Comparison of ENCODE assay signal across 26 mouse cellular contexts in genomic region chr7:27366082-27366844, GRCm38 (mm10). TPM values are rescaled to one million over a fixed set of nuclear protein-coding genes. Genes with fewer than 3 reads are reported as not detected.
A peak's percentile ranks its signal among the peaks of the same experiment; 100 is the strongest.
DNase-seq lines count a peak whose midpoint lies in the region; ATAC-seq lines count a peak whose summit lies in the region.
"Had no signal": no experiment of that assay in that cellular context is flagged by ENCODE, and none has a peak within 500 bp of the region (broad histone marks: within the 10 kb centered on the region; RNA-seq: fewer than 3 reads in every experiment).

No protein-coding gene starts in this region.

- no peaks in the 10 kb centered on the region for H3K36me3 ChIP-seq in hindbrain, embryonic 11.5 days (ENCODE audit: control insufficient read depth, insufficient read depth, low read length)
- H3K36me3 ChIP-seq: embryonic facial prominence, embryonic 15.5 days; kidney, embryonic 15.5 days; liver, embryonic 12.5 days; midbrain, embryonic 10.5 days had no signal

- WGBS in hindbrain, embryonic 11.5 days: 47% methylated on average over 21 of the region's 21 CpGs

- ATAC-seq in hindbrain, embryonic 11.5 days (ENCODE audit: low FRiP score): no peak
- ATAC-seq: forebrain, embryonic 16.5 days; hindbrain, embryonic 16.5 days; intestine, postnatal 0 days; liver, embryonic 12.5 days had no signal

- no peaks in the 10 kb centered on the region; the same call in none of the 2 replicates for H3K4me1 ChIP-seq in hindbrain, embryonic 11.5 days (replicated peaks; ENCODE audit: control insufficient read depth, insufficient read depth, low read length)

- DNase-seq in frontal cortex, postnatal 36 days (ENCODE audit: low spot score in 2 of 2): peak; percentile 50 to 59
- no peak for DNase-seq in frontal cortex, postnatal 10 days (ENCODE audit: low spot score in 2 of 2)
- peak; percentile 61 for DNase-seq in right cerebral cortex, adult 18-20 months
- DNase-seq in right cerebral cortex, postnatal 10 days (ENCODE audit: low spot score in 2 of 2): no peak
- DNase-seq in brain, adult 2 months (ENCODE audit: low read depth, low spot score): peak; percentile 64
- DNase-seq in right cerebral cortex, postnatal 4 days: peak; percentile 32
- no peak for DNase-seq in hindbrain, embryonic 11.5 days (ENCODE audit: low spot score)
- DNase-seq in T-cell, adult 2 months (ENCODE audit: low spot score): no peak
- DNase-seq: adrenal gland, postnatal 10 days; cerebellum, postnatal 36 days; gastrocnemius, adult 2 months; heart, adult 18-20 months; heart, postnatal 36 days; lung, adult 2 months; retina, postnatal 1 day had no signal

- no peak overlapping the region for H3K9ac ChIP-seq in hindbrain, embryonic 11.5 days (ENCODE audit: low read depth, low read length)
- H3K9ac ChIP-seq: embryonic facial prominence, embryonic 15.5 days; kidney, embryonic 15.5 days; liver, embryonic 12.5 days had no signal

- peaks cover 88% of the 10 kb centered on the region for H3K27me3 ChIP-seq in hindbrain, embryonic 11.5 days (ENCODE audit: control insufficient read depth, insufficient read depth, low read length)

- no peak overlapping the region for H3K4me3 ChIP-seq in hindbrain, embryonic 11.5 days (ENCODE audit: low read depth, low read length)
- H3K4me3 ChIP-seq: embryonic facial prominence, embryonic 15.5 days; gastrocnemius, adult 2 months; kidney, embryonic 15.5 days; liver, embryonic 12.5 days; midbrain, embryonic 10.5 days had no signal

- H3K9me3 ChIP-seq in hindbrain, embryonic 11.5 days (ENCODE audit: control insufficient read depth, low read length): peaks cover 8% of the 10 kb centered on the region; the same call in 1 of the 2 replicates
- H3K9me3 ChIP-seq: embryonic facial prominence, embryonic 15.5 days; kidney, embryonic 15.5 days had no signal

- H3K27ac ChIP-seq in hindbrain, embryonic 11.5 days (ENCODE audit: low read depth, low read length): no peak overlapping the region
- H3K27ac ChIP-seq: embryonic facial prominence, embryonic 15.5 days; gastrocnemius, adult 2 months; kidney, embryonic 15.5 days; liver, embryonic 12.5 days; macrophage; midbrain, embryonic 10.5 days had no signal

- H3K4me2 ChIP-seq in hindbrain, embryonic 11.5 days (replicated peaks; ENCODE audit: low read depth, low read length): no peak overlapping the region
- H3K4me2 ChIP-seq: embryonic facial prominence, embryonic 15.5 days; kidney, embryonic 15.5 days; liver, embryonic 12.5 days had no signal

RNA-seq across cellular contexts. Expression of gene Gm20479, which starts 9.0 kb away (rescaled TPM):
- 0.33 and 0.57 TPM in 2 replicates for polyA plus RNA-seq in hindbrain, embryonic 11.5 days (2014; fragmentation: Nextera tagmentation; extraction: Ambion mirVana)
- polyA plus RNA-seq: forebrain, embryonic 16.5 days; heart, embryonic 14.5 days; hindbrain, embryonic 16.5 days; liver, embryonic 12.5 days; lung, adult 2 months; macrophage; neural tube, embryonic 11.5 days; thymus, postnatal 0 days had no signal

RNA-seq across cellular contexts. Expression of gene Shkbp1, which starts 10.4 kb away (rescaled TPM):
- 51.5 and 56.7 TPM in 2 replicates for polyA plus RNA-seq in hindbrain, embryonic 11.5 days (2014; fragmentation: Nextera tagmentation; extraction: Ambion mirVana)

RNA-seq across cellular contexts. Expression of gene Ltbp4, which starts 28.8 kb away (rescaled TPM):
- 2.4 and 3.9 TPM in 2 replicates for polyA plus RNA-seq in hindbrain, embryonic 11.5 days (2014; fragmentation: Nextera tagmentation; extraction: Ambion mirVana)
- polyA plus RNA-seq: macrophage had no signal

Comparison
In these comparisons a context has a peak if more than half of its experiments do, and no peak if none do; other contexts are left out.
1. DNase-seq: peak in frontal cortex, postnatal 36 days (2 of 2), right cerebral cortex, adult 18-20 months (single experiment), brain, adult 2 months (single experiment) and right cerebral cortex, postnatal 4 days (single experiment); none in frontal cortex, postnatal 10 days (0 of 2), right cerebral cortex, postnatal 10 days (0 of 2), hindbrain, embryonic 11.5 days (single experiment) and T-cell, adult 2 months (single experiment).